Mouse (Mus musculus): Measurements from ENCODE around the gene Cept1. TPM values are rescaled to one million over a fixed set of nuclear protein-coding genes. Genes with fewer than 3 reads are reported as not detected.

Cept1 gene
- polyA plus RNA-seq, 1 experiment from 2014 or later: 75.5 TPM

- Histone ChIP-seq H3K36me3 (no peaks in the 10 kb centered on the region), H3K4me1 (no peaks in the 10 kb centered on the region), H3K4me3 (no peak overlapping the region), H3K27ac (no peak overlapping the region), H3K9me3 (no peaks in the 10 kb centered on the region), H3K4me2 (no peak overlapping the region), H3K27me3 (no peaks in the 10 kb centered on the region), H3K9ac (no peak overlapping the region)
- no peak for ATAC-seq (ENCODE audit: insufficient number of reproducible peaks, low FRiP score, low TSS enrichment, low read depth)
- 53% methylated on average over 3 of the region's 3 CpGs for WGBS
Measured at GRCm38 (mm10) chr3:106462493-106462892, 85.1 kb downstream of the Cept1 start.

DNA sequence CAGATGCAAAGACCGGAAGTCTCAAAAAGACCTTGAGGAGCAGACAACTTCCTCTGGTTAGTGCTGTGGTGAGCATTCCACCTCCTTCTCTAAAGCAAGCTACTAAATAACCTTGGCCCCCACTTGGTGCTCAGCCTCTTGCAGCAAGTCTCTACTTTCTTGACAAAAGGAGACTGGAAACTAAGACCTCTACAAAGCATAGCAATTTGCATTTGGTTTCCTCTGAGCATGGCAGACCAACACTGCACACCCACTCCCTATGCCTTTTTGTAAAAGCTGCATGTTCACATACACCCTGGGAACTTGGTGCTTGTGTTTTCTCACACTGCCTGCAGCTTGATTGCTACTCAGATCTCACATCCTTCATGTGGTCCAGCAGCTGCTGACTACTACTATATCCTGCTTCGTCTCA lies 85.5 kb downstream of the Cept1 start:
- no peaks in the 10 kb centered on the region for H3K4me1 ChIP-seq
- H3K27ac ChIP-seq: no peak overlapping the region
- WGBS: 90% methylated on average over 2 of the region's 2 CpGs
- no peaks in the 10 kb centered on the region for H3K27me3 ChIP-seq
- ATAC-seq (ENCODE audit: insufficient number of reproducible peaks, low FRiP score, low TSS enrichment, low read depth): no peak
- no peaks in the 10 kb centered on the region for H3K36me3 ChIP-seq
- no peak overlapping the region for H3K4me2 ChIP-seq
- H3K9me3 ChIP-seq: no peaks in the 10 kb centered on the region
- H3K9ac ChIP-seq: no peak overlapping the region
- H3K4me3 ChIP-seq: no peak overlapping the region

- no peak overlapping the region for H3K4me2 ChIP-seq
- H3K27ac ChIP-seq: no peak overlapping the region
- no peaks in the 10 kb centered on the region for H3K4me1 ChIP-seq
- no peaks in the 10 kb centered on the region for H3K27me3 ChIP-seq
- no peak overlapping the region for H3K9ac ChIP-seq
- no peaks in the 10 kb centered on the region for H3K36me3 ChIP-seq
- H3K9me3 ChIP-seq: no peaks in the 10 kb centered on the region
- H3K4me3 ChIP-seq: no peak overlapping the region
- WGBS: 81% methylated on average over 2 of the region's 2 CpGs
- no peak for ATAC-seq (ENCODE audit: insufficient number of reproducible peaks, low FRiP score, low TSS enrichment, low read depth)
Measured at GRCm38 (mm10) chr3:106457298-106457869, 90.2 kb downstream of the Cept1 start.

GRCm38 (mm10) chr3:106452616-106453015 lies 95.0 kb downstream of the Cept1 start:
- H3K9me3 ChIP-seq: no peaks in the 10 kb centered on the region
- 73% methylated on average over 4 of the region's 4 CpGs for WGBS
- H3K9ac ChIP-seq: no peak overlapping the region
- no peaks in the 10 kb centered on the region for H3K27me3 ChIP-seq
- H3K36me3 ChIP-seq: no peaks in the 10 kb centered on the region
- no peak for ATAC-seq (ENCODE audit: insufficient number of reproducible peaks, low FRiP score, low TSS enrichment, low read depth)
- H3K27ac ChIP-seq: no peak overlapping the region
- no peak overlapping the region for H3K4me2 ChIP-seq
- no peaks in the 10 kb centered on the region for H3K4me1 ChIP-seq
- H3K4me3 ChIP-seq: no peak overlapping the region

Other genes with a start within 250 kb of the Cept1 start
- gene Chil6, start 141.6 kb downstream of the Cept1 start, polyA plus RNA-seq (2015; fragmentation: Nextera tagmentation; extraction: Ambion mirVana): not detected in 2 replicates
- 5.8 and 6.4 TPM in 2 replicates for gene Dennd2d, start 65.4 kb downstream of the Cept1 start, polyA plus RNA-seq (2015; fragmentation: Nextera tagmentation; extraction: Ambion mirVana)
- gene Dram2, start within 50 bp of the Cept1 start, polyA plus RNA-seq (2015; fragmentation: Nextera tagmentation; extraction: Ambion mirVana): 62.3 and 67.4 TPM in 2 replicates
- 13.1 and 13.3 TPM in 2 replicates for gene Lrif1, start 137.2 kb upstream of the Cept1 start, polyA plus RNA-seq (2015; fragmentation: Nextera tagmentation; extraction: Ambion mirVana)
- 14.7 and 15.9 TPM in 2 replicates for gene Cd53, start 242.3 kb upstream of the Cept1 start, polyA plus RNA-seq (2015; fragmentation: Nextera tagmentation; extraction: Ambion mirVana)

Data from limb, embryonic 15.5 days (tissue).